Mouse (Mus musculus): Measurements from ENCODE around the gene Togaram1. TPM values are rescaled to one million over a fixed set of nuclear protein-coding genes. Genes with fewer than 3 reads are reported as not detected.
A peak's percentile ranks its signal among the peaks of the same experiment; 100 is the strongest.

Gene Togaram1
- polyA plus RNA-seq, 1 experiment from 2014 or later, result 26.7 TPM

DNA sequence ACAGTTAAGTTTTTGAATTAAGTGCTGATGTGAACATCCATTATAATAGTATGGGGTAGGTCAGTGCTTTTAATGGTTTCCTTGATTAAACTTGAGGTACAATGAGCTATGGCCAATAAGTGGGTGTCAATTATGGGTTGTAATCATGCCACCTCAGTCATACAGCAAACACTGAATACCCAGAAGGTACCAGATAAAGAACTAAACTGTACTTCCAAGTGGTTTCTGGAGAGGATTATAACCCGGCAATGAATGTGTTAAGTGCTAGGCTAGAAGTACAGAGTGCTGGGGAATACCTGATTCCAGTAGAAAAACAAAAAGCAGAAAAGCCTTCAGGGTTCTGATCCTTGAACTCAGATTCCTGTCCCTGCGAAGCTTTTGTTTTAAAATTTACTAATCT, 2.5 kb downstream of the Togaram1 start:
- Histone ChIP-seq H3K36me3 (ENCODE audit: control insufficient read depth, insufficient read depth, low read length) (no peaks in the 10 kb centered on the region), H3K9ac (ENCODE audit: low read length) (0 out of 2 replicates have a peak overlapping the region, but pooled peaks have one; percentile 7), H3K4me3 (ENCODE audit: low read depth, low read length) (peak overlapping the region; percentile 92), H3K4me1 (ENCODE audit: control insufficient read depth, insufficient read depth, low read length) (peaks cover 16% of the 10 kb centered on the region), H3K27me3 (ENCODE audit: control insufficient read depth, insufficient read depth, low read length) (no peaks in the 10 kb centered on the region), H3K4me2 (ENCODE audit: low read depth) (peak overlapping the region; percentile 87), H3K27ac (ENCODE audit: low read depth, low read length) (no peak overlapping the region), H3K9me3 (ENCODE audit: control insufficient read depth, low read length) (no peaks in the 10 kb centered on the region)
- no peak for ATAC-seq (ENCODE audit: insufficient read depth, low FRiP score, low TSS enrichment)
- DNase-seq (ENCODE audit: low spot score), result no peak
- 4% methylated on average over 2 of the region's 2 CpGs for WGBS

DNA sequence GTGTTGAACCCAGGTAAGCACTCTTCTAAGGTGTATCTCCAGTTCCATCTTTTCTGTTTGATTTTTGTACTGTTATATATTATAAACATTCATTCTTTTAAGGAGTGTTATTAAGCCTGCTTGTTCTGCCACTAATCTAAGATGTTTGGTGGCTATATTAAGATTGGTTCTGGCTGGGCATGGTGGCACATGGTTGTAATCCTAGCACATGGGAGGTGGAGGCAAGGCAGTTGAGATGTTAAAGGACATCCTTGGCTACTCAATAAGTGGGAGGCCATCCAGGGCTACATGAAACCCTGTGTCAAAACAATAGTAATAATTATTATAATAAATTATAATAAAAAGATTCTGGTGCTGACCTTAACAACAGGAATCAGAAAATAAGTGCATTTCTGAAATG, 5.8 kb downstream of the Togaram1 start:
- DNase-seq (ENCODE audit: low spot score) (no peak), ATAC-seq (ENCODE audit: insufficient read depth, low FRiP score, low TSS enrichment) (no peak)
- H3K4me1 ChIP-seq (ENCODE audit: control insufficient read depth, insufficient read depth, low read length), result peaks cover 11% of the 10 kb centered on the region
- no peak overlapping the region for H3K4me2 ChIP-seq (ENCODE audit: low read depth)
- no peaks in the 10 kb centered on the region for H3K9me3 ChIP-seq (ENCODE audit: control insufficient read depth, low read length)
- no peak overlapping the region for H3K4me3 ChIP-seq (ENCODE audit: low read depth, low read length)
- H3K36me3 ChIP-seq (ENCODE audit: control insufficient read depth, insufficient read depth, low read length), result no peaks in the 10 kb centered on the region
- H3K9ac ChIP-seq (ENCODE audit: low read length), result no peak overlapping the region
- H3K27ac ChIP-seq (ENCODE audit: low read depth, low read length), result no peak overlapping the region
- no peaks in the 10 kb centered on the region for H3K27me3 ChIP-seq (ENCODE audit: control insufficient read depth, insufficient read depth, low read length)

DNA sequence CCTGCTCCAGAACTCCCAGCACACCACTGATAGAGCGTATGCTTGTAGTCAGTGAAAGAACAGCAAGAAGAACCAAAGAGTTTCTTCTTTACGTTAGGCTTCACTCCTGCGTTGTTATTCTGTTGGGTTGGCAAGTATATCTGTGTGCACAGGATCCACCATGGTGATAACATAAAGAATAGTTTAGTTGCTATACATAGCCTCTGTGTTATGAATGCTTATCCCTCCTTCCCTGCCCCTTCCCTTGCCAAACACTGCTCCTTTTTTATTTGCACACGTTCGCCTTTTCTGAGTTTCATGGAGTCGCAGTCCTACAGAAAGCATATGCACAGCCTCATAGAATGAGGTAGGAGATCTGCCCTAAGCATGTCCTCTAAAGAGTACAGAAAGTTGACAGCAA, 6.5 kb downstream of the Togaram1 start:
- Histone ChIP-seq H3K4me3 (ENCODE audit: low read depth, low read length) (no peak overlapping the region), H3K27me3 (ENCODE audit: control insufficient read depth, insufficient read depth, low read length) (no peaks in the 10 kb centered on the region), H3K4me1 (ENCODE audit: control insufficient read depth, insufficient read depth, low read length) (peaks cover 11% of the 10 kb centered on the region), H3K4me2 (ENCODE audit: low read depth) (no peak overlapping the region), H3K9ac (ENCODE audit: low read length) (no peak overlapping the region), H3K9me3 (ENCODE audit: control insufficient read depth, low read length) (no peaks in the 10 kb centered on the region), H3K36me3 (ENCODE audit: control insufficient read depth, insufficient read depth, low read length) (no peaks in the 10 kb centered on the region), H3K27ac (ENCODE audit: low read depth, low read length) (no peak overlapping the region)
- DNase-seq (ENCODE audit: low spot score), result no peak
- no peak for ATAC-seq (ENCODE audit: insufficient read depth, low FRiP score, low TSS enrichment)
- 88% methylated on average over 6 of the region's 6 CpGs for WGBS

GRCm38 (mm10) chr12:64975558-64975957, 10.0 kb downstream of the Togaram1 start:
- DNase-seq (ENCODE audit: low spot score) (no peak), ATAC-seq (ENCODE audit: insufficient read depth, low FRiP score, low TSS enrichment) (no peak)
- Histone ChIP-seq H3K9me3 (ENCODE audit: control insufficient read depth, low read length) (no peaks in the 10 kb centered on the region), H3K36me3 (ENCODE audit: control insufficient read depth, insufficient read depth, low read length) (no peaks in the 10 kb centered on the region), H3K4me2 (ENCODE audit: low read depth) (no peak overlapping the region), H3K4me3 (ENCODE audit: low read depth, low read length) (no peak overlapping the region), H3K27me3 (ENCODE audit: control insufficient read depth, insufficient read depth, low read length) (no peaks in the 10 kb centered on the region), H3K4me1 (ENCODE audit: control insufficient read depth, insufficient read depth, low read length) (0 out of 2 replicates have a peak, but pooled peaks cover 3% of the 10 kb centered on the region), H3K9ac (ENCODE audit: low read length) (no peak overlapping the region), H3K27ac (ENCODE audit: low read depth, low read length) (no peak overlapping the region)
- WGBS, result 67% methylated on average over 6 of the region's 6 CpGs

GRCm38 (mm10) chr12:64976191-64976590, 10.6 kb downstream of the Togaram1 start:
- Histone ChIP-seq H3K9me3 (ENCODE audit: control insufficient read depth, low read length) (no peaks in the 10 kb centered on the region), H3K9ac (ENCODE audit: low read length) (no peak overlapping the region), H3K27me3 (ENCODE audit: control insufficient read depth, insufficient read depth, low read length) (no peaks in the 10 kb centered on the region), H3K4me3 (ENCODE audit: low read depth, low read length) (no peak overlapping the region), H3K4me1 (ENCODE audit: control insufficient read depth, insufficient read depth, low read length) (no peaks in the 10 kb centered on the region), H3K36me3 (ENCODE audit: control insufficient read depth, insufficient read depth, low read length) (no peaks in the 10 kb centered on the region), H3K27ac (ENCODE audit: low read depth, low read length) (no peak overlapping the region), H3K4me2 (ENCODE audit: low read depth) (no peak overlapping the region)
- no peak for ATAC-seq (ENCODE audit: insufficient read depth, low FRiP score, low TSS enrichment)
- WGBS, result 72% methylated on average over 1 of the region's 1 CpGs
- DNase-seq (ENCODE audit: low spot score), result no peak

DNA sequence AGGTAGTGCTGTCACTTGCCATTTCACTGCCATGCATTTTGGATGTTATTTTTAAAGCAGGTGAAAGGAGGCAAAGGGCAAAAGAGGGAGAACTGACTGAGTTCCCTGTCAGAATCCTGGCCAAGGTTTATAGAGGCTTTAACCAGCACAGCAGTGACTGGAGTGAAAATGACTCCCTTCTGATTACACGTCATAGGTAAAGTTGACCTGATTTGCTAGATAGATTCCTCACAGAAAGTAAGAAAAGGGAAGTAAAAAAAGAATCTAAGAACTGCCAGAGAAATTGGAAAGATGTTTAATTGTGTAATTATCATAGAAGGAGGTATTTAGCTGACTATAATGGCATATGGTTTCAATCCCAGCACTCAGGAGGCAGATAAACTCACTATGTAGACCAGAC, 11.9 kb downstream of the Togaram1 start:
- H3K4me1 ChIP-seq (ENCODE audit: control insufficient read depth, insufficient read depth, low read length), result no peaks in the 10 kb centered on the region
- 90% methylated on average over 1 of the region's 1 CpGs for WGBS
- H3K36me3 ChIP-seq (ENCODE audit: control insufficient read depth, insufficient read depth, low read length), result no peaks in the 10 kb centered on the region
- H3K4me3 ChIP-seq (ENCODE audit: low read depth, low read length), result no peak overlapping the region
- no peak overlapping the region for H3K27ac ChIP-seq (ENCODE audit: low read depth, low read length)
- no peak overlapping the region for H3K9ac ChIP-seq (ENCODE audit: low read length)
- H3K9me3 ChIP-seq (ENCODE audit: control insufficient read depth, low read length), result no peaks in the 10 kb centered on the region
- ATAC-seq (ENCODE audit: insufficient read depth, low FRiP score, low TSS enrichment), result no peak
- no peak for DNase-seq (ENCODE audit: low spot score)
- H3K27me3 ChIP-seq (ENCODE audit: control insufficient read depth, insufficient read depth, low read length), result no peaks in the 10 kb centered on the region
- no peak overlapping the region for H3K4me2 ChIP-seq (ENCODE audit: low read depth)

DNA sequence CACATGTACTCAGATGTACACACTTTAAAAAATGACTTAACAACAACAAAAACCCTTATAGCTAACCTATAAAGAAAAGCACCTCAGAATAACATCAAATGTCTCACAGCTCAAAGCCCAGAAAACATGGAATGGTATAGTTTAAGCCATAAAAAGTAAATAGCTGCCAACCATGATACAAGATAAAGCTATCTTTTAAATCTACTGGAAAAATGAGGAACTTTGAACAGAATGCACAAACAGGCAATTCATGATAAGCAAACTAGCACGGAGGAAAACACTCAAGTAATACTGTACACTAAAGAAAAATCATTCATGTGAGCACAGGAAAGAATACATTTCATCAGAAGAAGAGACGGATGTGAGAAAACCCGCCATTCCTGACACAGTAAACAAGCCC, 42.1 kb downstream of the Togaram1 start:
- ATAC-seq (ENCODE audit: insufficient read depth, low FRiP score, low TSS enrichment) (no peak), DNase-seq (ENCODE audit: low spot score) (no peak)

DNA sequence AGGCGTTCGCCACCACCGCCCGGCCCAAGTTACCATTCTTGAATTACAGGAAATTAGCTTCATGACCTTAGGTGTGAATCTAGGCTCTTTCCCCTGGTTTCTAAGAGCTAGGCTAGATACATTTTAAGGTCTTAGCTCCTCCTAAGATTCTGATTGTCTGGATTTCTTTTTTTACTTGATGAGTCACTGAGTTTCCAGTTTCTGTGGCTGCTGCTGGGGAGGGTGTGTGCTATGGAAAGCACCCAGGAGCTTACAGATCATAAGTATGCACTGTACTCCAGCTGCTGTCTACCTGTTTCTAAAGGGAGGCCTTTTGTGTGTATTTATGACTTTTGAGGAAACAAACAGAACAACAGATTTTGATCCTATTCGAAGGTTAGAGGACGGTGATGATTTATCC, 57.2 kb downstream of the Togaram1 start:
- Histone ChIP-seq H3K36me3 (ENCODE audit: control insufficient read depth, insufficient read depth, low read length) (no peaks in the 10 kb centered on the region), H3K4me3 (ENCODE audit: low read depth, low read length) (no peak overlapping the region), H3K27me3 (ENCODE audit: control insufficient read depth, insufficient read depth, low read length) (no peaks in the 10 kb centered on the region), H3K27ac (ENCODE audit: low read depth, low read length) (no peak overlapping the region), H3K4me2 (ENCODE audit: low read depth) (no peak overlapping the region), H3K9ac (ENCODE audit: low read length) (no peak overlapping the region), H3K4me1 (ENCODE audit: control insufficient read depth, insufficient read depth, low read length) (no peaks in the 10 kb centered on the region), H3K9me3 (ENCODE audit: control insufficient read depth, low read length) (no peaks in the 10 kb centered on the region)
- ATAC-seq (ENCODE audit: insufficient read depth, low FRiP score, low TSS enrichment) (no peak), DNase-seq (ENCODE audit: low spot score) (no peak)
- WGBS, result 97% methylated on average over 6 of the region's 6 CpGs

More for the DNA sequence above, 42.1 kb downstream of the Togaram1 start:
- Histone ChIP-seq H3K27ac (ENCODE audit: low read depth, low read length) (no peak overlapping the region), H3K9me3 (ENCODE audit: control insufficient read depth, low read length) (no peaks in the 10 kb centered on the region), H3K27me3 (ENCODE audit: control insufficient read depth, insufficient read depth, low read length) (no peaks in the 10 kb centered on the region), H3K36me3 (ENCODE audit: control insufficient read depth, insufficient read depth, low read length) (peaks cover 4% of the 10 kb centered on the region; the same call in 1 of the 2 replicates), H3K4me2 (ENCODE audit: low read depth) (no peak overlapping the region), H3K4me1 (ENCODE audit: control insufficient read depth, insufficient read depth, low read length) (no peaks in the 10 kb centered on the region), H3K4me3 (ENCODE audit: low read depth, low read length) (no peak overlapping the region), H3K9ac (ENCODE audit: low read length) (no peak overlapping the region)
- WGBS, result 92% methylated on average over 3 of the region's 3 CpGs

GRCm38 (mm10) chr12:65035839-65036189, 70.2 kb downstream of the Togaram1 start:
- DNase-seq (ENCODE audit: low spot score), result no peak
- H3K4me1 ChIP-seq (ENCODE audit: control insufficient read depth, insufficient read depth, low read length), result peaks cover 2% of the 10 kb centered on the region; the same call in 1 of the 2 replicates
- H3K4me2 ChIP-seq (ENCODE audit: low read depth), result peak overlapping the region; percentile 55
- ATAC-seq (ENCODE audit: insufficient read depth, low FRiP score, low TSS enrichment), result no peak
- WGBS, result 49% methylated on average over 8 of the region's 8 CpGs
- no peaks in the 10 kb centered on the region for H3K27me3 ChIP-seq (ENCODE audit: control insufficient read depth, insufficient read depth, low read length)
- H3K9ac ChIP-seq (ENCODE audit: low read length), result no peak overlapping the region
- H3K9me3 ChIP-seq (ENCODE audit: control insufficient read depth, low read length), result no peaks in the 10 kb centered on the region
- H3K27ac ChIP-seq (ENCODE audit: low read depth, low read length), result no peak overlapping the region
- H3K36me3 ChIP-seq (ENCODE audit: control insufficient read depth, insufficient read depth, low read length), result no peaks in the 10 kb centered on the region
- H3K4me3 ChIP-seq (ENCODE audit: low read depth, low read length), result peak overlapping the region; percentile 91

Data from neural tube, embryonic 11.5 days (tissue).